8 mouse cellular contexts compared by ENCODE assay signal in the genomic region with DNA sequence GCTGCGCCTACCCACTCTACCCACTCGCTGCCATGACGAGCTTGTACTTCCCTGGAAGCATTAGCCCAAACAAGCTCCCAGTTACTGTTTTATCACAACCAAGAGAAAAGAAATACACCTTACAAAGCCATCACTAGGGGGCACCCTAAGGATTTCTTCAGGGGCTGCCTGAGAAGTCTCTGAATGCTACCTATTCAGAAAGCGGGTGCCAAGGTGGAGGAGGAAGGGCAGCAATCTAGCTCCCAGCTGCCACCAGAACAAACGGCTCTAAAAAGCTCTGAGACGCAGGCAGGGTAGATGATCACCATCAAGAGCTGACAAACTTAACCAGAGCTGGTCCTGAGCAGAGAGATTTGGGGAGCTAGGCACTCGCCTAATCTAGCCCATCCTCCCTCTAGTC. TPM values are rescaled to one million over a fixed set of nuclear protein-coding genes. Genes with fewer than 3 reads are reported as not detected.
DNase-seq lines count a peak whose midpoint lies in the region; ATAC-seq lines count a peak whose summit lies in the region.

No protein-coding gene starts in this region.

- ATAC-seq in frontal cortex, adult (ENCODE audit: low TSS enrichment), result peak; percentile 76
- ATAC-seq in megakaryocyte, adult 5-6 weeks (ENCODE audit: poor library complexity, severe bottlenecking), result peak; percentile 60

- peak; percentile 74 for DNase-seq in gastrocnemius, adult 18-20 months (ENCODE audit: low spot score)
- DNase-seq in gastrocnemius, postnatal 36 days, result no peak
- DNase-seq in CD4-positive helper T cell, adult 2 months (ENCODE audit: low read depth, low spot score), result peak; percentile 68
- DNase-seq in c-Kit-positive CD71-negative TER-119-negative erythroid progenitor cells, embryonic 14.5 days (ENCODE audit: low read depth), result peak; percentile 63
- DNase-seq in layer of hippocampus, adult 8-10 months (ENCODE audit: low spot score in 2 of 2), result peak; percentile 40 to 47
- peak; percentile 35 to 75 for DNase-seq in thymus, postnatal 10 days (ENCODE audit: low spot score in 2 of 2)

- intact Hi-C loops in gastrocnemius, postnatal 36 days (cut with DNase I), result loop anchor here (1.0 kb wide), 1 partner anchor 46 kb away; no protein-coding TSS in a partner anchor

RNA-seq across cellular contexts. Expression of gene Stau1, which starts 39.3 kb away (rescaled TPM):
- 10 to 100 TPM; 35.7 to 38.2 TPM for total RNA-seq in gastrocnemius, adult 18-20 months (2021)
- 10 to 100 TPM; 30.9 to 33.6 TPM for total RNA-seq in gastrocnemius, postnatal 36 days (2021)
- 10 to 100 TPM; 61.9 to 71.9 (median 68.0) TPM for total RNA-seq in layer of hippocampus, adult 8-10 months (2022)
- 28.5 and 36.0 TPM in 2 replicates for total RNA-seq in megakaryocyte, adult 5-6 weeks (2015)
- total RNA-seq in megakaryocyte, adult 5-6 weeks (2017), result 28.9 and 32.6 TPM in 2 replicates

RNA-seq across cellular contexts. Expression of gene Cse1l, which starts 51.0 kb away (rescaled TPM):
- 10 to 100 TPM; 51.8 to 59.6 TPM for total RNA-seq in gastrocnemius, adult 18-20 months (2021)
- 10 to 100 TPM; 46.2 to 50.9 TPM for total RNA-seq in gastrocnemius, postnatal 36 days (2021)
- 10 to 100 TPM; 47.6 to 63.6 (median 54.7) TPM for total RNA-seq in layer of hippocampus, adult 8-10 months (2022)
- 87.8 and 109 TPM in 2 replicates for total RNA-seq in megakaryocyte, adult 5-6 weeks (2015)
- 74.4 and 83.1 TPM in 2 replicates for total RNA-seq in megakaryocyte, adult 5-6 weeks (2017)

RNA-seq across cellular contexts. Expression of gene Ddx27, which starts 58.2 kb away (rescaled TPM):
- total RNA-seq in gastrocnemius, adult 18-20 months (2021), result 1 to 10 TPM; 8.0 to 9.7 TPM
- total RNA-seq in gastrocnemius, postnatal 36 days (2021), result 1 to 10 TPM; 6.1 to 8.3 TPM
- 10 to 100 TPM; 30.4 to 34.8 (median 33.5) TPM for total RNA-seq in layer of hippocampus, adult 8-10 months (2022)
- total RNA-seq in megakaryocyte, adult 5-6 weeks (2015), result 14.5 and 15.3 TPM in 2 replicates
- total RNA-seq in megakaryocyte, adult 5-6 weeks (2017), result 48.1 and 50.4 TPM in 2 replicates

Comparison
In these comparisons a context has a peak if more than half of its experiments do, and no peak if none do; other contexts are left out.
1. DNase-seq: peak in gastrocnemius, adult 18-20 months (single experiment), CD4-positive helper T cell, adult 2 months (single experiment), c-Kit-positive CD71-negative TER-119-negative erythroid progenitor cells, embryonic 14.5 days (single experiment), layer of hippocampus, adult 8-10 months (2 of 2) and thymus, postnatal 10 days (2 of 2); none in gastrocnemius, postnatal 36 days (0 of 2).